Mouse (Mus musculus) neural tube, embryonic 14.5 days (tissue): Measurements from ENCODE around the gene Cntn3. TPM values are rescaled to one million over a fixed set of nuclear protein-coding genes. Genes with fewer than 3 reads are reported as not detected.

Experiments used
- ATAC-seq: fragments of 200-750 bp; cut with Nextera tagmentation; 2 replicates; pipeline ENCODE4 v1.8.0; 2017; ENCODE audit warnings: low read depth, mild to moderate bottlenecking, moderate TSS enrichment, moderate library complexity
- H3K27ac ChIP-seq: fragments of 300-500 bp; sonication (generic); 2 replicates; pipeline ENCODE4 v1.5.1; 2014; ENCODE audit warnings: low read depth, mild to moderate bottlenecking, control low read depth, low read length, moderate library complexity, mixed read lengths
- H3K27me3 ChIP-seq: fragments of 300-500 bp; sonication (generic); 2 replicates; pipeline ENCODE4 v1.6.1; 2014; ENCODE audit warnings: low read length; ENCODE audit not compliant: control insufficient read depth, insufficient read depth
- H3K36me3 ChIP-seq: fragments of 300-500 bp; sonication (generic); 2 replicates; pipeline ENCODE4 v1.6.1; 2014; ENCODE audit warnings: low read length, mixed read lengths; ENCODE audit not compliant: control insufficient read depth, insufficient read depth
- H3K4me1 ChIP-seq: fragments of 300-500 bp; sonication (generic); 2 replicates; pipeline ENCODE4 v1.6.1; 2014; ENCODE audit warnings: low read length; ENCODE audit not compliant: control insufficient read depth, insufficient read depth
- H3K4me2 ChIP-seq: fragments of 300-500 bp; sonication (generic); 2 replicates; pipeline ENCODE4 v1.6.1; 2014; ENCODE audit warnings: mild to moderate bottlenecking, low read depth, low read length, control low read depth
- H3K4me3 ChIP-seq: fragments of 300-500 bp; sonication (generic); 2 replicates; pipeline ENCODE4 v1.5.1; 2014; ENCODE audit warnings: low read depth, low read length, control low read depth, mixed read lengths
- H3K9ac ChIP-seq: fragments of 300-500 bp; sonication (generic); replicated peaks from 2 replicates; pipeline ENCODE4 v1.6.1; 2014; ENCODE audit warnings: low read depth, mild to moderate bottlenecking, control low read depth, low read length, mixed read lengths
- H3K9me3 ChIP-seq: fragments of 300-500 bp; sonication (generic); 2 replicates; pipeline ENCODE4 v1.6.1; 2016; ENCODE audit warnings: low read length; ENCODE audit not compliant: control insufficient read depth
- WGBS: fragments of 180-500 bp; shearing (Covaris S2); extraction: QIAGEN DNeasy Blood & Tissue Kit; methylation state at CpG from one replicate; pipeline ENCODE4 v1.1.7; 2014; 5-methylcytosine and 5-hydroxymethylcytosine counted together
- polyA plus RNA-seq: library from polyadenylated mRNA; unstranded; fragments of >200 nt; fragmentation: Nextera tagmentation; extraction: Ambion mirVana; gene quantifications from 2 replicates; pipeline ENCODE4 v1.2.1, GENCODE M21; 2014

Gene Cntn3
- polyA plus RNA-seq, 1 experiment from 2014 or later: 5.9 TPM

DNA sequence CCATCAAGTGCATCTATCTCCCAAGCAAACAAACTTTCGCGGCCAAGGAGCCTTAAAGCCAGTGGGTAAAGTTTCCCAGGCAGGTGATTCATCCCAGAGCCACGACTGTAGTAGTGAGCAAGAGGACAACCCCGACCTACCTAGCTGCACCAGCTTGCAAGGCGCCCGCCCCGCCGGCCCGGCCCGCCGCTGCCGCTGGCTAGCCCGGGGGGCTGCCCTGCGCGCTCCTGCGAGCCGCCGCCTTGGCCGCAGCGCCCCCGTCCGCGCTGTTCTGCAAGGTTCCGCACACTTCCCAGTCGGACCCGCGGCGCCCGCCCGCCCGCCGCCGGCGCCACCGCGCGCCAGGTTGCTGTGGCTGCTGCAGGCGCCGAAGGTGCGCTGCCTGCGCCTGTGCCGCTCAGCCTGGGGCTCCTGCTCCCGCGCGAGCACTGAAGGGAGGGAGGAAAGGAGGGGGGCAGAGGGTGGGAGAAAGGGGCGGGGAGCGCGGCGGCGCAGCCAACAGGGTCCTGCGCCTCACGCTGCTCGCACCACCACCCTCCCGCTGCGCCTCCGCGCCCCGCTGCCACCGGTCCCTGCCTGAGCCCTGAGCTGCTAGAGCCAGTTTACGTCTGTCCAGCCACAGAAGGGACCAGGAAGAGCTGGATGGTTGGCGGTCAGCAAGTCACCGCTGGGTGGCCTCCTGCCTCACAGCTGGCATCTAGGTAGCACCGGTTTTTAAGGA, 8.7 kb downstream of the Cntn3 start:
- H3K4me3 ChIP-seq: peak overlapping the region; percentile 61
- H3K9me3 ChIP-seq: no peaks in the 10 kb centered on the region
- no peaks in the 10 kb centered on the region for H3K4me1 ChIP-seq
- H3K27me3 ChIP-seq: no peaks in the 10 kb centered on the region
- under 1% methylated on average over 55 of the region's 63 CpGs for WGBS
- H3K4me2 ChIP-seq: peak overlapping the region; percentile 80
- ATAC-seq: peak; percentile 99
- H3K27ac ChIP-seq: no peak overlapping the region; the same call in 1 of the 2 replicates
- H3K36me3 ChIP-seq: no peaks in the 10 kb centered on the region
- peak overlapping the region; percentile 57 for H3K9ac ChIP-seq

DNA sequence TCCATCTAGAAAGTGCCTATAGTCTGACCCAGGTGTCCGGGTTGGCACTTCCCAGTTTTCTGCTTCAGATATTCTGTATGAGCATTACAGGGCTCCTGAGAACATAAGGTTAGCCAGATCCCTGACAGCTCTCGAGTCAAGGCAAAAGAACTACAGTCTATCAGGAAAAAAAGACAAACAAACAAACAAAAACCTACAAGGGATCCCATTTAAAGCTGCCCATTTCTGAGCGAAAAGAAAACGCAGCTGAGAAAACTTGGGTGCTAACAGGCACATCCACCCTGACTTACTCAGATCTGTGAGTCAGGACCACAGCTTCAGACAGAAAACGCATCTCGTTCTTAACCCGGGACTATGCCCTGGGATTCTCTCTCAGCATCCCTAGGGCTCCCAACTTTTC, 9.5 kb downstream of the Cntn3 start:
- Histone ChIP-seq H3K4me2 (peak overlapping the region; percentile 80), H3K4me3 (peak overlapping the region; percentile 61), H3K9ac (no peak overlapping the region; the same call in 1 of the 2 replicates), H3K27ac (no peak overlapping the region), H3K9me3 (no peaks in the 10 kb centered on the region), H3K4me1 (no peaks in the 10 kb centered on the region), H3K27me3 (no peaks in the 10 kb centered on the region), H3K36me3 (no peaks in the 10 kb centered on the region)
- 8% methylated on average over 7 of the region's 7 CpGs for WGBS
- ATAC-seq: no peak

- Histone ChIP-seq H3K9ac (no peak overlapping the region), H3K9me3 (no peaks in the 10 kb centered on the region), H3K4me1 (no peaks in the 10 kb centered on the region), H3K27me3 (no peaks in the 10 kb centered on the region), H3K27ac (no peak overlapping the region), H3K4me3 (no peak overlapping the region), H3K4me2 (no peak overlapping the region), H3K36me3 (no peaks in the 10 kb centered on the region)
- no peak for ATAC-seq
- 87% methylated on average over 3 of the region's 3 CpGs for WGBS
Observed at GRCm38 (mm10) chr6:102557521-102557920, 15.4 kb downstream of the Cntn3 start.

DNA sequence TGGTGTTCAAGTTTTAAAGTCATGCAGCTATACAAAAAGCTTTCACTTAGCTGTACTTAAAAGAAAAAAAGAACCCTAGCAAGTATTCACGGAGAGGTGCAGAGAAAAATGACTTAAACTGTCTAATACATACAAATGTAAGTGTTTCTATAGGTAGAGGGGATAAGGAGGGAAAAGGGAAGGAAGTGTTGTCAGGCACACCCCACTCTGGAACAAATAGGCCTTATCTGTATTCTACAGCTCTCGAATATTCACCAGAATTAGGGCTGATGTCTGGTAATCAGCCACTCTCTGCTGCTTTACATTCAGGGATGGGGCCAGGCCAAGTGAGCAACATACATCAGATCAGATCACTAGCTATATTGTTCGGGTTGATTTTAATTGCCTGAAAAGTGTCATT, 16.4 kb downstream of the Cntn3 start:
- Histone ChIP-seq H3K4me3 (no peak overlapping the region), H3K27me3 (no peaks in the 10 kb centered on the region), H3K9me3 (no peaks in the 10 kb centered on the region), H3K4me2 (no peak overlapping the region), H3K36me3 (no peaks in the 10 kb centered on the region), H3K27ac (no peak overlapping the region), H3K9ac (no peak overlapping the region), H3K4me1 (no peaks in the 10 kb centered on the region)
- no peak for ATAC-seq
- 74% methylated on average over 3 of the region's 3 CpGs for WGBS

DNA sequence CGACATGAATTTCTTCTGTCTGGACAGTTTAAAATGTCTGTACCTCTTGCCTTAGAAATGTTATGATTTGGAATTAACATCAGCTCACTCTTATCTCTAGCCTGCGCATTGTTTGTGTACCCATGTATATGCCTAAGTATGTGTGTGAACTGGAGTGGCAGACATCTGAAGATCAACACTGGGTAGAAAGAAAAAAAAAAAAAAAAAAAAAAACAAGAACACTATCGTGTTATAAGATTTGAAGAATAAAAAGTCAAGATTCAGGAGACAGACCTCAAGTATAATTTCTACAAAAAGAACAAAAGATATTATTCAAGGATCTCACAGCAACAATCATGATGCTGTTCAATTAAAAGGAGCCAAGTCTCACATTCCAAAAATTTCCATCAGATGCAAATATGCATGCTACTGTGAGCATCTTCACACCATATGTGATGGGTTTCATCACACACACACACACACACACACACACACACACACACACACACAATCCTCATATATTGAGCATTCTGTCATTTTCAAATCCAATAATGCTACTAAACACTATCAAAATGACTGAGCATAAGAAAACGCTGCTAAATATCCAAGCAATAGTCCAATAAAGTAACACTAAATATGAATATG, 17.0 kb downstream of the Cntn3 start:
- Histone ChIP-seq H3K4me2 (no peak overlapping the region), H3K27ac (no peak overlapping the region), H3K4me1 (no peaks in the 10 kb centered on the region), H3K36me3 (no peaks in the 10 kb centered on the region), H3K9ac (no peak overlapping the region), H3K4me3 (no peak overlapping the region), H3K9me3 (no peaks in the 10 kb centered on the region), H3K27me3 (no peaks in the 10 kb centered on the region)
- ATAC-seq: no peak
- 89% methylated on average over 4 of the region's 4 CpGs for whole genome bisulfite sequencing

DNA sequence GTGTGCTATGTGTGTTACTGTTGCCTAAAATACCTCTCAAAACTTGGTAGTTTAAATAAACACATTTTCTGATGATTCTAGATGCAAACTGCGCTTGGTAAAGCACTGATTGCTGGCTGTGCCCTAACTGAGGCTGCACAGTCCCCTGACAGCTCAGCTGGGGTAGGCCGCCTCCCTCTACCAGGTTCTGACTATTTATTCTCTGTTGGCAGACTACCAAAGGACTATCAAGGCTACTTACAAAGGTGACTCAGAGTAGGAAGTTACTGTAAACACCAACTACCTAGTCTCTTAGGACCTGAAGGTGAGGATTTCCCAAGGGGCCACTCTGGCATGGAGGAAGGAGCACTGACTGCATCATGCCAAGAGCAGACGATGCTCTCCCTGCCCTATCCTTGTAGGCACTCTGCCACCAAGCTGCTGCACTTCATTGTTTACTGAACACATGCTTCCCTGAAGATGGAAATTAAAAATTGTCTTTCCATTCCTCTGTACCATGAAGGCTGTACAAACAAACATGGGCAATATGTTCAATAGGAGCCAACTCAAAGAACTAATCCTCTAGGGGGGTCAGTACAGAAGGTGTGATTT, 17.7 kb downstream of the Cntn3 start:
- Histone ChIP-seq H3K9me3 (no peaks in the 10 kb centered on the region), H3K4me1 (no peaks in the 10 kb centered on the region), H3K27ac (no peak overlapping the region), H3K9ac (no peak overlapping the region), H3K36me3 (no peaks in the 10 kb centered on the region), H3K27me3 (no peaks in the 10 kb centered on the region), H3K4me2 (no peak overlapping the region), H3K4me3 (no peak overlapping the region)
- WGBS: 87% methylated on average over 3 of the region's 3 CpGs
- ATAC-seq: no peak

- Histone ChIP-seq H3K4me1 (0 out of 2 replicates have a peak, but pooled peaks cover 3% of the 10 kb centered on the region), H3K27ac (no peak overlapping the region), H3K4me2 (no peak overlapping the region), H3K4me3 (no peak overlapping the region), H3K9ac (no peak overlapping the region), H3K27me3 (no peaks in the 10 kb centered on the region), H3K9me3 (no peaks in the 10 kb centered on the region), H3K36me3 (no peaks in the 10 kb centered on the region)
- WGBS: 82% methylated on average over 7 of the region's 7 CpGs
- no peak for ATAC-seq
Observed at GRCm38 (mm10) chr6:102541633-102542412, 31.1 kb downstream of the Cntn3 start.

- WGBS: 83% methylated on average over 4 of the region's 4 CpGs
- H3K4me1 ChIP-seq: no peaks in the 10 kb centered on the region
- H3K27me3 ChIP-seq: no peaks in the 10 kb centered on the region
- no peak overlapping the region for H3K27ac ChIP-seq
- no peaks in the 10 kb centered on the region for H3K36me3 ChIP-seq
- H3K9ac ChIP-seq: no peak overlapping the region
- no peak overlapping the region for H3K4me3 ChIP-seq
- no peak overlapping the region for H3K4me2 ChIP-seq
- H3K9me3 ChIP-seq: no peaks in the 10 kb centered on the region
- no peak for ATAC-seq
Observed at GRCm38 (mm10) chr6:102535599-102535998, 37.3 kb downstream of the Cntn3 start.
